Mouse (Mus musculus) embryonic fibroblast, embryonic 13.5 days (primary cell): ENCODE data around the gene Vmn2r89.
"Not testable (repeated sequence)": the region's sequence is repeated elsewhere in the genome, so short reads cannot be mapped to it uniquely, and the experiment has no call there.

Source experiments
- CTCF ChIP-seq: IDR thresholded peaks from 2 replicates; pipeline ENCODE4 v1.5.1; 2011; ENCODE audit warnings: mild to moderate bottlenecking, control low read depth, low read length, moderate library complexity, borderline replicate concordance; ENCODE audit not compliant: insufficient read depth
- POLR2A ChIP-seq: IDR thresholded peaks from 2 replicates; pipeline ENCODE4 v1.6.1; 2011; ENCODE audit warnings: low read depth, mild to moderate bottlenecking, control low read depth, low read length, moderate library complexity

DNA sequence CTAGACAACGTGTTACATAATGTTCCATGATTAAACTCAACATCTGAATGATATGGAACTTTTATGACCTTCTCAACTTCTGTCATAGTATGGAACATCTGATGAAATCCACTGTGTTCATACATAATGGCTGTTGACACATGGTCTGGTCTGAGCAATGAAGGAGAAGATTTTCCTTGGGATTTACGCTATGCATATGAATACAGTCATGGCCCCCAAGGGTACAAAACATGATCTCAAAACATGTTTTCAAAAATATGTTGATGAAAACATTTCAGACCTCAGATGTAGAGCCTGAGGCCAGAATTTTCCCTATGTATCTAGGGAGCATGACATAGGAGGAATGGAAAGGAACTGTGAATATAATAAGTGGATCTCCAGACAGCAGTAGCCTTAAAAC lies at the start of gene Vmn2r89:
- not testable (repeated sequence) for TF ChIP-seq CTCF, POLR2A
